Mouse (Mus musculus) kidney, postnatal 36 days (tissue): Measurements from ENCODE around the gene Slc34a3.

ENCODE experiments used
- DNase-seq, 2 experiments: peaks; one replicate each; pipeline ENCODE4 v3.0.0; 2021 to 2022; ENCODE audit warnings: mixed read lengths in 2 of 2

Gene Slc34a3

DNA sequence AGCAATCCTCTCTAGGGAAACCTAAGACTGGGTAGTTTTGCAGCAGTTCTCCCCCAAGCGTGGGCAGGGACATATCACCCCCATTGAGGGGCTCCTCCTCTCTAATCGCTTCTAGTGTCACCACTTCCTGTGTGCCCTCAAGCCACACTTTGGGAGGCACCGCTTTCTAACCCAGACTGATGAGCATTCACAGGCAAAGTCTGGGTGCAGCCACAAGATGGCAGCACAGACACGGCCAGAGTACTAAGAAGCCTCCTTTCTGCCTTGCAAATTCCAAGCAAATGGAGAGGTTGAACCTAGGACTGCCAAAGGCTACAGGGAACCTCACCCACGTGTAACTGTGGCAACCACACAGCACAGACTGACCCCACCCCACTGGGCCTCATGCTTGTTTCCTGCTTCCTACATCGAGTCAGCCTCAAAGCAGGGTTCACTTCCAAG is 40.8 kb downstream of the Slc34a3 start:
- peak; percentile 92 to 93 for DNase-seq

DNA sequence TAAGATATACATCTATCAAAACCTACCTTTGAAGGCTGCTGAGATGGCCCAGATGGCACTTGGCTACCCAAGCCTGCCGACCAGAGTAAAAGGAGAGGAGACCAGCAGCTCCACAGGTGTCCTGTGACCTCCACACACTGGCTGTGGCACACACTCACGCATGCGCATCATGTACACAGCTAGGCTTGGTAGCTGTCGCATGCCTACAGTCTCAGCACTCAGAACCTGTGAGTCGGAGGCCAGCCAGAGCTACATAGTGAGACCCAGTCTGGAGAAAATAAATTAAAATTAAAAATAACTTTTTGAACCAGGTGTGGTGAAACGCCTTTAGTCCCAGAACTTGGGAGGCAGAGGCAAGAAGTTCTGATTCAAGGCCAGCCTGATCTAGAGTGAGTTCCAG is 46.3 kb downstream of the Slc34a3 start:
- DNase-seq, result no peak

DNA sequence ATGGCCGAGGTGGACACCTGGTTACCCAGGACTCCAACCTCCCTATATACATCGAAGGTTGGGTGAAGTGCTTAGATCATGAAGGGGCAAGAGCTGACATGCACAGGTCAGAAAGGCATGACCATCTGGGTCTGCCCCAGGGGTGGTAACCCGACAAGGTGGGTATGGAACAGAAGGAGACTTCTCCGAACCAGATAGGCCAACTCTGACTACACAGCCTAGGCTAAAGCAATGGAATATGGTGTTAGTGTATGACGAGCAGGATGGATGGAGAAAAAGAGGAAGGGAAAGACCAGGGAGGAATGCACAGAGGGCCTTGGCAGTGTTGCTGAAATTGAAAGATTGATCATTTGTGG is 47.6 kb downstream of the Slc34a3 start:
- DNase-seq, result no peak

DNA sequence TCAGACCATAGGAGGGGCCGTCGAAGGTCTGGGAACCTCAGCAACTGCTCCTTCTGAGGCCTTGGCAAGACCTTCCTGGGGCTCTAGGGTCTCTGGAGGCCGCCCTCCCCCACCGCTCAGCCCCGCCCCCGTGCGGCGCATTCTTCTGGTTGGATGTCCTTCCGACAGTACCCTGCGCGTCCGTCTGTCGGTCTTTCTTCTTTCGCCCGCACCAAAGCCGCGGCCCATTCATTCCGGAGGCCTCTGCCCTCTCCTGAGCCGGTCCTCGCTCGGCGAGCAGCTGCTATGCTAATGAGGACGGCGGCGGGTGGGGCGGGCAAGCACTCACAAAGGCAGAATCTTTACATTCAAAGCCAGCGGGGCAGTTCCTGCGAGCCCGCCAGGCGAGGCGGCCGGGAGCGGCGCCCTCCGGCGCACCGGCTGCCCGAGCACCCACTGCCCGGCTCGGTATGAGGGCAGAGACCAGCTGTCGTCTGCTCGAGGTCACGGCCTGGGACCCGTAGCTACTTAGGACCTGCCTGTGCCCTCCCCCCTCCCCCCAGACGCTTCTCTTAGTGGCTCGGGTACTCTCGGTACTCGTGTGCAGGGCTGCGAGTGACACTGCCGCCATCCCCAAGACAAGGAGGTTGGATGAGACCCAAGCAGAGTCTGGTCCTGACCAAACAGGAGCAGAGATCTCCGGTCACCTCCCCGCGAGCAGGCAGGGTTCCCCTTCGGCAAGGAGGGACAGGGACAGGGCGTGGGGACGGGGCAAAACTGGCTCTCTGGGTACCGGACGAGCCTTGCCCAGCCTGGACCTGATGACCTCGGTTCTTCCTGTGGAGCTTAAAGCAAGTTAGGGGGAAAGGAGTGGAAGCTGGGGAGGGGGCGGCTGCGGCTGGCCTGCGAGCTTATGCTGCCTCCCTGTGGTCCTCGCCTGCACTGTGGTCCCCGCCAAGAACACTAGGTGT is 48.3 kb downstream of the Slc34a3 start:
- DNase-seq, result peak; percentile 58 to 74

DNA sequence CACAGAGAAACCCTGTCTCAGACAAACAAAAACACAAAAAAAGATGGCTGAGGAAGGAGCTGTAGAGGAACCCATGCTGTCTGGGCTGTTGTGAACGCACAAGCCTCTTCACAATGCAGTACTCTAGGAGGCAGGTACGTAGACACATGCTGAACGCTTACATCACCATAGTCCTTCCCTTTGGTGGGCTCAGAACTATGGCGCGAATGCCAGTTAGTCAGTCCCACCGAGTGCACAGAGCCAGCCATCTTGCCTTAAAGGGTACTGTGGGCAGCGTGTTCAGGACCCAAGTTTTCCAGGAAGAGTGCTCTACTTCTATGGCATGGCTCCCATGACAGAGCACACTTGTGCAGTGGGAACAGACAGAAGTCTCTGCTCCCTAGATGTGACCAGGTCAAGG is 49.7 kb downstream of the Slc34a3 start:
- DNase-seq, result no peak

DNA sequence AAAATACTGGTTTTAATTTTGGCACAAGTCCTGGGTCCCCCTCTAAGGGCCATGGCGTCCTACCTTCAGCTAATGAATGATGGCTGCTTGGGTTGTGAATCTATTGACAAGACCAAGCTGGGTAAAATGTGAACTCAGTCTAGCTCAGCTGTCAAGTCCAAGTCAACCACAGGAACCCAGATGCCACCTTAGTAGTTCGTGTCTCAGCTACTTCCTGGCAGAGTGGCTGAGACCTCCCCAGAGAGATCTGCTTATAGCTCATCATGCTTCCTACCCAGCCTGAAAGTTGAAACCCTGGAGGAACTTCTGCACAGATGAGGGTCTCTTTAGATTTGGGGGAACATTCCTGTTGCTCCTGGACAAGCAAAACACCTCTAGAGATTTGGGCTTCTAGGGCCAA is 50.8 kb downstream of the Slc34a3 start:
- DNase-seq, result no peak

DNA sequence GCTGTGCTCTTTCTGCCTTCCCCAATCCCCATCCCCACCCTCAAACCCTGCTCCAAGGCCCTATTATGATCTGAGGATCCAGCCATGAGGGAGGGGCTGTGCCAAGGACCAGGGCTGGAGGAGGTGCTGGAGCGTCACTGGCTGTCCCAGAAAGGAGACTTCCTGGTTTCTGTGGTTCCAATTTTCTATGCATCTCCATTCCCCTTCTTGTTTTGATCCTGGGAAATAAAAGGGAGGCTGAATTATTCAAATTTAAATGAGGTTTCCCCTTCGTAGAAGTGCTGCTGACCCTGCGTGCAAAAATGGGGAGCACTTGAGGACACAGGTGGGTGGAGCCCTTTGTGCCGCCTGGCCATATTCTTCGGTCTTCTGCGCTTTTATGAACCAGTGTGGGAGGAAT is 51.5 kb downstream of the Slc34a3 start:
- DNase-seq, result no peak

DNA sequence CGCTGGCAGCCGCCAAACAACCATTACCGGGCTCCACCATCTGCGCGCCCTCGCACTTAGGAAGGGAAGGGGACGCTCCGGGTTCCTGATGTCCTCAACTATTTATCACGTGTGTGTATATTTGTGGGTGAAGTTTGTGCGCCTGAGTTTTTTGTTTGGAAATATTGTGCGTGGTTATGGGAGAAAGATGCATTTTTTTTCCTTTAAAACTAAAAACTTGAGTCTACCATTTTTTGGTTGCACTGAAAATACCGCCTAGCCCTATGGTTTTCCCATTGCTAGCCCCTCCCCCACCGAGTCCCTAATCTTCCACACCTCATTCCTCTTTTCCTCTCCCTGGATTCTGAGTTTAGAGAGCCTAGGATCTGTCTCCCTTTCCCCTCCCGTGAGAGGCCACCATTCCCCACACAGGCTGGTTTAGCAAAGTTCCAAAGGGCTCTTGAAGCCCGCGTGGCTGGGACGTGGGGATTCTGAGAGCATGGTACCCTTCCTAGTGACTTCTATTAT is 52.2 kb downstream of the Slc34a3 start:
- no peak for DNase-seq

DNA sequence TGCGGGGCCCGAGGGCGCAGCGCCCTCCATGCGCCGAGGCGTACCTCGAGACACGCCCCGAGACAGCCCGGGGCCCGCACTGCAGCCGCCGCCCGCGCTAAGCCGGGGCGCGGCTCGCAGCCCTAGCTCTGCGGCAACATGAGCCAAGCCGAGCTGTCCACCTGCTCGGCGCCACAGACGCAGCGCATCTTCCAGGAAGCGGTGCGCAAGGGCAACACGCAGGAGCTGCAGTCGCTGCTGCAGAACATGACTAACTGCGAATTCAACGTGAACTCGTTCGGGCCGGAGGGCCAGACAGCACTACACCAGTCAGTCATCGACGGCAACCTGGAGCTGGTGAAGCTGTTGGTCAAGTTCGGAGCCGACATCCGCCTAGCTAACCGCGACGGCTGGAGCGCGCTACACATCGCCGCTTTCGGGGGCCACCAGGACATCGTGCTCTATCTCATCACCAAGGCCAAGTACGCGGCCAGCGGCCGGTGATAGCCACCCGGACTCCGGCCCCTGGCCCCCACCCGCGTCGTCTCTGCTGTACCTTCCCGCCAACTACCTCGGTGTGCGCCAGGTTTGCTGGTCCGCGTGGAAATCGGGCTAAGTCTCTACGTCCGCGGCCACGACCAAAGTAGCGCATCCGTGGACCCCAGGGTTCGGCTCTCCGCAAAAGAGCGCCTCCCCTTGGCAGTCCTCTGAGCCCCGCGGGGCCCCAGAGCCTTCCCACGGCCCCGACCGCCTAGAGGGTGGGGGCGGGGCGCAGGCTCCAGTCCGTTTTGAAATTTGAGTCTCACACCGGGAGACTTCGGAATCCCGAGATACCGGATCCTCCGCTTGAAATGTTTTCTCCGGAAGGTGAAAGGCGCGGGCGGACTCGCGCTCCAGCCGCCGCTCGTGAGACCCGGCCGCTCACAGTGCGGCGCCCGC is 52.9 kb downstream of the Slc34a3 start:
- DNase-seq, result peak in 1 of 2 experiments; percentile 66

DNA sequence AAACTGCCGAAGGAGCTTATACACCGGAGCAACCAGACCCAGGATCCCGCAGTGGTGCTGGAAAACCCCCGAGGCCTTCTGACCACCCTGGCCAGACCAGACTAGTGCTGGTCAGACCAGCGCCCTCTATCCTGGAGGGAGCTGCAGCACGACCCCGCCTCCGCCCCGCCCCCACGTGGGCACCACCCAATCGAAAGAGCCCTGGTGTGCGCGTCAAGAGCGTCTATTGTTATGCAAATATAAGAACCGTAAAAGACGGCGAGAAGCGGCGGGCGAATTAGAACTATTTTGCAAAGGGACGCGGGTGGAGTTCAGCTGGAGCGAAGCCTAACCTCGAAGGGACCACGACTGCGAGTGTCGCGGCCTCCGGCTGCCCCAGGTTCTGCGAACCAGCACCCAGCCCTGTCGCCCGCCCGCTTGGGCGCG is 53.7 kb downstream of the Slc34a3 start, which contains the start of gene Nrarp:
Nrarp (plus strand) TSS at position 281 of the 426 bp plus-strand sequence.
- peak; percentile 96 to 97 for DNase-seq

DNA sequence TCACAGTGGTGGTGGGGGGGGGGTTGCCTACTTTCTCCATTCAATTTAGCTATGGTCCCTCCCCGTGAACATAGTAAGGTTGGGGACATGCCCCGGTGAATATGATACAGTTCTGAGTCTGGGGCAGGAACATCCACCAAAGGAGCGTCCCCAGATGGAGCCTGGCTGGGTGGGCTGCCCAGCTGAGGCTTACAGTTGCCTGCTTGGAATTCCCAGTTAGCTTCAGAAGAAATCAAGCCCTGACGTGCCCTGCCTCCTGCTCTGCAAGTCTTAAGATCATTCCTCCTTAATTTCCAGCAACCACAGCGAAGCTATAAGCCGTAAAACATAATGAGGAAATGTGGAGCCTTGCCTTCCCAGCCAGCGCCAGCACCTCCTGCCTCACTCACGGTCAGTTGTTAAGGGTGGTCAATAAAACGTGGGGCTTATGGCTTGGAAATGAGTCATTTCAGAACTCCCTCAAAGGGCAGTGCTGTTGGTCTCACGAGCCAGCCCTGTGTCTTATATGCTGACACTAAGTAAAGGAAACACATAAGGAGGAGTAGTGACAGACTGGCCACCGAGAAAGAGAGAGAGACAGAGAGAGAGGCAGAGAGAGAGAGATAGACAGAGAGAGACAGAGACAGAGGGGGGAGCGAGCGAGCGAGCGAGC is 54.5 kb downstream of the Slc34a3 start:
- DNase-seq, result no peak
